Mouse (Mus musculus): ENCODE data around the gene Gm10135. TPM values are rescaled to one million over a fixed set of nuclear protein-coding genes. Genes with fewer than 3 reads are reported as not detected.
"Not testable (repeated sequence)": the region's sequence is repeated elsewhere in the genome, so short reads cannot be mapped to it uniquely, and the experiment has no call there.

The Gm10135 gene
- total RNA-seq, 2 experiments from 2014 or later, result 3.9 TPM; not detected in 1

- ATAC-seq (replicated peaks; ENCODE audit: low FRiP score, low TSS enrichment, poor library complexity, severe bottlenecking), result no peak
Observed at GRCm38 (mm10) chr5:72972934-72973333, 1.6 kb downstream of the Gm10135 start.

GRCm38 (mm10) chr5:72972435-72972834, 2.1 kb downstream of the Gm10135 start:
- no peak for ATAC-seq (replicated peaks; ENCODE audit: low FRiP score, low TSS enrichment, poor library complexity, severe bottlenecking)

- ATAC-seq (replicated peaks; ENCODE audit: low FRiP score, low TSS enrichment, poor library complexity, severe bottlenecking), result no peak
Observed at GRCm38 (mm10) chr5:72965706-72966105, 8.8 kb downstream of the Gm10135 start.

GRCm38 (mm10) chr5:72960096-72960495, 14.4 kb downstream of the Gm10135 start:
- no peak for ATAC-seq (replicated peaks; ENCODE audit: low FRiP score, low TSS enrichment, poor library complexity, severe bottlenecking)

- no peak for ATAC-seq (replicated peaks; ENCODE audit: low FRiP score, low TSS enrichment, poor library complexity, severe bottlenecking)
Observed at GRCm38 (mm10) chr5:72957281-72957680, 17.2 kb downstream of the Gm10135 start.

- ATAC-seq (replicated peaks; ENCODE audit: low FRiP score, low TSS enrichment, poor library complexity, severe bottlenecking), result no peak
Observed at GRCm38 (mm10) chr5:72953996-72954604, 20.4 kb downstream of the Gm10135 start.

GRCm38 (mm10) chr5:72950252-72950651, 24.2 kb downstream of the Gm10135 start:
- ATAC-seq (replicated peaks; ENCODE audit: low FRiP score, low TSS enrichment, poor library complexity, severe bottlenecking), result no peak

GRCm38 (mm10) chr5:72948136-72948535, 26.4 kb downstream of the Gm10135 start:
- no peak for ATAC-seq (replicated peaks; ENCODE audit: low FRiP score, low TSS enrichment, poor library complexity, severe bottlenecking)

- ATAC-seq (replicated peaks; ENCODE audit: low FRiP score, low TSS enrichment, poor library complexity, severe bottlenecking), result no peak
Observed at GRCm38 (mm10) chr5:72940906-72941432, 33.5 kb downstream of the Gm10135 start.

GRCm38 (mm10) chr5:72939311-72939710, 35.2 kb downstream of the Gm10135 start:
- ATAC-seq (replicated peaks; ENCODE audit: low FRiP score, low TSS enrichment, poor library complexity, severe bottlenecking), result no peak

GRCm38 (mm10) chr5:72938421-72938820, 36.1 kb downstream of the Gm10135 start:
- not testable (repeated sequence) for ATAC-seq (replicated peaks; ENCODE audit: low FRiP score, low TSS enrichment, poor library complexity, severe bottlenecking)

GRCm38 (mm10) chr5:72933026-72933675, 41.4 kb downstream of the Gm10135 start:
- no peak for ATAC-seq (replicated peaks; ENCODE audit: low FRiP score, low TSS enrichment, poor library complexity, severe bottlenecking)

GRCm38 (mm10) chr5:72927074-72927473, 47.4 kb downstream of the Gm10135 start:
- no peak for ATAC-seq (replicated peaks; ENCODE audit: low FRiP score, low TSS enrichment, poor library complexity, severe bottlenecking)

GRCm38 (mm10) chr5:72922796-72923195, 51.7 kb downstream of the Gm10135 start:
- ATAC-seq (replicated peaks; ENCODE audit: low FRiP score, low TSS enrichment, poor library complexity, severe bottlenecking), result no peak

GRCm38 (mm10) chr5:72921171-72921570, 53.3 kb downstream of the Gm10135 start:
- ATAC-seq (replicated peaks; ENCODE audit: low FRiP score, low TSS enrichment, poor library complexity, severe bottlenecking), result no peak

- no peak for ATAC-seq (replicated peaks; ENCODE audit: low FRiP score, low TSS enrichment, poor library complexity, severe bottlenecking)
Observed at GRCm38 (mm10) chr5:72920416-72920815, 54.1 kb downstream of the Gm10135 start.

- ATAC-seq (replicated peaks; ENCODE audit: low FRiP score, low TSS enrichment, poor library complexity, severe bottlenecking), result no peak
Observed at GRCm38 (mm10) chr5:72916851-72917250, 57.7 kb downstream of the Gm10135 start.

GRCm38 (mm10) chr5:72916048-72916447, 58.5 kb downstream of the Gm10135 start:
- ATAC-seq (replicated peaks; ENCODE audit: low FRiP score, low TSS enrichment, poor library complexity, severe bottlenecking), result no peak

Data from megakaryocyte-erythroid progenitor cell, adult 5-6 weeks (primary cell).